In the genomic region with DNA sequence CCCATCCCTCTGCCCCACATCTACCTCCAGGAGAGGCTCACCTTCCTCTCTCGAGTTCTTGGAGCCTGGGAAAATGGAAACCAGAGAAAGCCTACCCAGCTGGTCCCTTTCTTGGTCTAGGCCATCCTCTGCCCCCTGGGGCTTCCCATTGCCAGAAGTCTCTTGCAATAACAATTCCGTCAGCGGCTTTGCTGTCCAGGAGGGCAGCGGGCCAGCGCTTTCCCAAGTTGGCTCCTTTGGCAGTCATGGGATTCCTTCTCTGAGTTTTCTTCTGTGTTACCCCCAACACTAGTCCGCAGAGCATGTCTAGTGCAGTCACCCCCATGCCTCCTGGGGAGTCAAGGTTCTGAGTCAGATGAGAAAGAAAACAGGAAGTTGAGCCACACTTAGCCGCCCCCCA, we compare ENCODE assay signal across 12 mouse cellular contexts. TPM values are rescaled to one million over a fixed set of nuclear protein-coding genes. Genes with fewer than 3 reads are reported as not detected.
DNase-seq lines count a peak whose midpoint lies in the region; ATAC-seq and TF ChIP-seq lines count a peak whose summit lies in the region.
"Had no signal": no experiment of that assay in that cellular context is flagged by ENCODE, and none has a peak within 500 bp of the region (broad histone marks: within the 10 kb centered on the region; RNA-seq: fewer than 3 reads in every experiment).

No protein-coding gene starts in this region.

- no peak overlapping the region for H3K9ac ChIP-seq in kidney, embryonic 16.5 days (replicated peaks; ENCODE audit: low read length)
- no peak overlapping the region for H3K9ac ChIP-seq in forebrain, embryonic 15.5 days (replicated peaks)
- H3K9ac ChIP-seq: embryonic facial prominence, embryonic 12.5 days; hindbrain, embryonic 12.5 days; stomach, embryonic 15.5 days had no signal

- ATAC-seq in kidney, embryonic 16.5 days (ENCODE audit: low FRiP score, low TSS enrichment): no peak
- no peak for ATAC-seq in forebrain, embryonic 15.5 days (replicated peaks)

- no peaks in the 10 kb centered on the region for H3K4me1 ChIP-seq in kidney, adult 2 months (ENCODE audit: control insufficient read depth, insufficient read depth, low read length)
- no peaks in the 10 kb centered on the region for H3K4me1 ChIP-seq in kidney, embryonic 16.5 days (ENCODE audit: insufficient read depth, low read length)
- 0 out of 2 replicates have a peak, but pooled peaks cover 4% of the 10 kb centered on the region for H3K4me1 ChIP-seq in forebrain, embryonic 10.5 days
- no peaks in the 10 kb centered on the region for H3K4me1 ChIP-seq in forebrain, embryonic 15.5 days
- H3K4me1 ChIP-seq: hindbrain, embryonic 12.5 days; stomach, embryonic 15.5 days had no signal

- peak; percentile 68 for DNase-seq in kidney, adult 2 months
- peak; percentile 84 to 90 for DNase-seq in gastrocnemius, adult 8-10 months (ENCODE audit: low spot score in 2 of 2)
- DNase-seq in kidney, adult 9 months: peak; percentile 46
- peak; percentile 85 for DNase-seq in skeletal muscle tissue, adult 2 months (ENCODE audit: low read depth, low spot score)
- no peak for DNase-seq in retina, embryonic 14.5 days (ENCODE audit: low spot score)
- DNase-seq in forebrain, embryonic 10.5 days (ENCODE audit: extremely low spot score, low spot score): no peak

- no peak overlapping the region for H3K4me3 ChIP-seq in kidney, adult 2 months (ENCODE audit: insufficient read depth, low read depth, low read length)
- H3K4me3 ChIP-seq in kidney, embryonic 16.5 days (ENCODE audit: low read length): no peak overlapping the region
- no peak overlapping the region for H3K4me3 ChIP-seq in forebrain, embryonic 10.5 days
- H3K4me3 ChIP-seq in forebrain, embryonic 15.5 days: no peak overlapping the region
- H3K4me3 ChIP-seq: embryonic facial prominence, embryonic 12.5 days; hindbrain, embryonic 12.5 days; stomach, embryonic 15.5 days had no signal

- TF ChIP-seq POLR2A in kidney, adult 2 months (IDR thresholded peaks at IDR 0.05; ENCODE audit: low read depth, low read length): no peak

- H3K9me3 ChIP-seq in kidney, embryonic 16.5 days (ENCODE audit: low read length): peaks cover 2% of the 10 kb centered on the region; the same call in 1 of the 2 replicates
- no peaks in the 10 kb centered on the region; the same call in 1 of the 2 replicates for H3K9me3 ChIP-seq in forebrain, embryonic 10.5 days
- H3K9me3 ChIP-seq in forebrain, embryonic 15.5 days: no peaks in the 10 kb centered on the region
- H3K9me3 ChIP-seq: embryonic facial prominence, embryonic 12.5 days; hindbrain, embryonic 12.5 days; stomach, embryonic 15.5 days had no signal

- WGBS in kidney, adult 2 months: 72% methylated on average over 7 of the region's 7 CpGs
- WGBS in kidney, embryonic 16.5 days: 67% methylated on average over 7 of the region's 7 CpGs
- WGBS in forebrain, embryonic 10.5 days: 65% methylated on average over 7 of the region's 7 CpGs
- 64% methylated on average over 7 of the region's 7 CpGs for WGBS in forebrain, embryonic 15.5 days

- TF ChIP-seq CTCF in kidney, adult 2 months (conservative IDR thresholded peaks at IDR 0.05; ENCODE audit: insufficient read depth, insufficient read length, low read depth, low read length): no peak

- H3K4me2 ChIP-seq in kidney, embryonic 16.5 days (replicated peaks; ENCODE audit: low read depth, low read length): no peak overlapping the region
- no peak overlapping the region for H3K4me2 ChIP-seq in forebrain, embryonic 15.5 days (replicated peaks)
- H3K4me2 ChIP-seq: embryonic facial prominence, embryonic 12.5 days; hindbrain, embryonic 12.5 days; stomach, embryonic 15.5 days had no signal

- H3K27me3 ChIP-seq in kidney, adult 2 months (replicated peaks; ENCODE audit: control insufficient read depth, insufficient read depth, low read length): no peaks in the 10 kb centered on the region
- no peaks in the 10 kb centered on the region for H3K27me3 ChIP-seq in kidney, embryonic 16.5 days (ENCODE audit: insufficient read depth, low read length)
- no peaks in the 10 kb centered on the region for H3K27me3 ChIP-seq in forebrain, embryonic 10.5 days (ENCODE audit: poor library complexity, severe bottlenecking)
- no peaks in the 10 kb centered on the region for H3K27me3 ChIP-seq in forebrain, embryonic 15.5 days
- H3K27me3 ChIP-seq: embryonic facial prominence, embryonic 12.5 days; stomach, embryonic 15.5 days had no signal

- H3K27ac ChIP-seq in kidney, adult 2 months (ENCODE audit: insufficient read depth, low read depth, low read length): peak overlapping the region; percentile 58
- H3K27ac ChIP-seq in kidney, embryonic 16.5 days (ENCODE audit: low read length): no peak overlapping the region
- no peak overlapping the region for H3K27ac ChIP-seq in forebrain, embryonic 10.5 days
- no peak overlapping the region for H3K27ac ChIP-seq in forebrain, embryonic 15.5 days (replicated peaks)
- H3K27ac ChIP-seq: embryonic facial prominence, embryonic 12.5 days; hindbrain, embryonic 12.5 days; stomach, embryonic 15.5 days had no signal

- no peaks in the 10 kb centered on the region for H3K36me3 ChIP-seq in kidney, adult 2 months (ENCODE audit: control insufficient read depth, insufficient read depth, low read length)
- no peaks in the 10 kb centered on the region for H3K36me3 ChIP-seq in kidney, embryonic 16.5 days (ENCODE audit: insufficient read depth, low read length)
- H3K36me3 ChIP-seq in forebrain, embryonic 10.5 days (replicated peaks): no peaks in the 10 kb centered on the region
- no peaks in the 10 kb centered on the region for H3K36me3 ChIP-seq in forebrain, embryonic 15.5 days
- H3K36me3 ChIP-seq: embryonic facial prominence, embryonic 12.5 days; hindbrain, embryonic 12.5 days; stomach, embryonic 15.5 days had no signal

RNA-seq across cellular contexts. Expression of a gene that starts 22.6 kb away (rescaled TPM):
- 5.5 and 8.5 TPM in 2 replicates for polyA plus RNA-seq in kidney, adult 2 months (2012; rRNA removed)
- 0.51 and 0.52 TPM in 2 replicates for polyA plus RNA-seq in kidney, embryonic 16.5 days (2015; fragmentation: Nextera tagmentation; extraction: Ambion mirVana)
- 10 to 100 TPM; 18.1 to 27.4 (median 23.3) TPM for total RNA-seq in gastrocnemius, adult 8-10 months (2022)
- not detected in 2 replicates for polyA plus RNA-seq in forebrain, embryonic 10.5 days (2016; fragmentation: Nextera tagmentation; extraction: Ambion mirVana)
- polyA plus RNA-seq in forebrain, embryonic 15.5 days (2015; fragmentation: Nextera tagmentation; extraction: Ambion mirVana): 0.05 and 0.06 TPM in 2 replicates

RNA-seq across cellular contexts. Expression of a gene that starts 46.0 kb away (rescaled TPM):
- 52.5 and 65.5 TPM in 2 replicates for polyA plus RNA-seq in kidney, adult 2 months (2012; rRNA removed)
- 103 and 106 TPM in 2 replicates for polyA plus RNA-seq in kidney, embryonic 16.5 days (2015; fragmentation: Nextera tagmentation; extraction: Ambion mirVana)
- 1 to 10 TPM; 5.4 to 7.6 (median 6.3) TPM for total RNA-seq in gastrocnemius, adult 8-10 months (2022)
- polyA plus RNA-seq in forebrain, embryonic 10.5 days (2016; fragmentation: Nextera tagmentation; extraction: Ambion mirVana): 105 and 106 TPM in 2 replicates
- 111 and 112 TPM in 2 replicates for polyA plus RNA-seq in forebrain, embryonic 15.5 days (2015; fragmentation: Nextera tagmentation; extraction: Ambion mirVana)

RNA-seq across cellular contexts. Expression of a gene that starts 48.3 kb away (rescaled TPM):
- 5.5 and 5.8 TPM in 2 replicates for polyA plus RNA-seq in kidney, adult 2 months (2012; rRNA removed)
- 17.5 and 17.7 TPM in 2 replicates for polyA plus RNA-seq in kidney, embryonic 16.5 days (2015; fragmentation: Nextera tagmentation; extraction: Ambion mirVana)
- 1 to 10 TPM; 5.3 to 9.4 (median 8.9) TPM for total RNA-seq in gastrocnemius, adult 8-10 months (2022)
- polyA plus RNA-seq in forebrain, embryonic 10.5 days (2016; fragmentation: Nextera tagmentation; extraction: Ambion mirVana): 14.8 and 15.5 TPM in 2 replicates
- 15.3 and 15.8 TPM in 2 replicates for polyA plus RNA-seq in forebrain, embryonic 15.5 days (2015; fragmentation: Nextera tagmentation; extraction: Ambion mirVana)

RNA-seq across cellular contexts. Expression of a gene that starts 50.8 kb away (rescaled TPM):
- 4.7 and 6.8 TPM in 2 replicates for polyA plus RNA-seq in kidney, adult 2 months (2012; rRNA removed)
- polyA plus RNA-seq in kidney, embryonic 16.5 days (2015; fragmentation: Nextera tagmentation; extraction: Ambion mirVana): 0.78 and 1.5 TPM in 2 replicates
- total RNA-seq in gastrocnemius, adult 8-10 months (2022): 10 to 100 TPM in 1 of 4 experiments, 1 to 10 TPM in 3; 1.3 to 10.9 (median 4.9) TPM
- polyA plus RNA-seq in forebrain, embryonic 10.5 days (2016; fragmentation: Nextera tagmentation; extraction: Ambion mirVana): not detected in 2 replicates
- 0.04 TPM in 1 of 2 replicates, not detected in the other for polyA plus RNA-seq in forebrain, embryonic 15.5 days (2015; fragmentation: Nextera tagmentation; extraction: Ambion mirVana)
- polyA plus RNA-seq: embryonic facial prominence, embryonic 12.5 days; hindbrain, embryonic 12.5 days; neural tube, embryonic 14.5 days had no signal

Comparison
In these comparisons a context has a peak if more than half of its experiments do, and no peak if none do; other contexts are left out.
1. DNase-seq: peak in kidney, adult 2 months (single experiment), gastrocnemius, adult 8-10 months (2 of 2), kidney, adult 9 months (single experiment) and skeletal muscle tissue, adult 2 months (single experiment); none in retina, embryonic 14.5 days (single experiment) and forebrain, embryonic 10.5 days (single experiment).